Mouse (Mus musculus): ENCODE data around the gene 1700092M07Rik.
A peak's percentile ranks its signal among the peaks of the same experiment; 100 is the strongest.
"Not testable (repeated sequence)": the region's sequence is repeated elsewhere in the genome, so short reads cannot be mapped to it uniquely, and the experiment has no call there.

1700092M07Rik gene

DNA sequence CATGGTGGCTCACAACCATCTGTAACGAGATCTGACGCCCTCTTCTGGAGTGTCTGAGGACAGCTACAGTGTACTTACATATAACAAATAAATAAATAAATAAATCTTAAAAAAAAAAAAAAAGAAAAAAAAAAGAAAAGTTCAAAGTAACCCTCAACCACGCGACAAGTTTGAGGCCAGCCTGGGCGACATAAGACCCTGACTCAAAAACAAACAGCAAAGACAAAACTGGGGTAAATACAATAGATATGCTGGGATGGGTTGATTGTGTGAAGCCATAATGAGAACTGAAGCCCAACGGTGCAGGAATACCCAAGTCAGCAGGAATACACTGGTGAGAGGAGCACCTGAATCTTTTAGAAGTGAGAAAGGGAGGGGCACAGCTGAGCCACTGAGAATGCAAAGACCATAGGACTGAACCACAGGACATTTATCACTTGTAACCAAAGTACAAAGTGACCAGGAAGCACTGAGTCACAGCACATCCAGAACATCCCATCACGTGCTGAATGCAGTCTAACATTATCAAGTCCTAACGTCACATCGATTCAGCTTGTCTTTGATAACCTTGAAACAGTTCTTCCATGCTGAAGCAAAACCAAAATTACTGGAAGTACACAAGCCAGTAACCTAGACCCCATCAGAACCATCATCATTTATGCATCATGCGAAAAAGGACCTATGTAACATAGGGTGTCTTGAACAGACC is 23.6 kb upstream of the 1700092M07Rik start:
- DNase-seq (ENCODE audit: low spot score) = no peak

DNA sequence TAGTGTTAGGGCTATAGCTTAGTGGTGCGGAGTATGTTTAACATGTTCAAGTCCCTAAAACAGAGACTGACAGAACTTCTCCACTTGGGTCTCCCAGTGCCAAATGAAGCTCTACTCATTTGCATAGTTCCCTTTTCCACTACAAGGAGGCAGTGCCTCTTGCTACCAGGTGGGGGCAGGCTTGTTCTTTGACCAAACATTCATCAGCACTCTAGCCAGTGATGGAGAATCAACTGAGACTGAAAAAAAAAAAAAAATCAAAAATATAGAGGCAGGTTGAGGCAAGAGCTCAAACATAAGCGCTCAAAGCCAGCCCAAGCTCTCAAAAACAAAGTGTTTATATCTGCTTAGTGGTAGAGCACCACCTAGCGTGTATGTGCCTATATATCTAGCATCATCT is 22.2 kb upstream of the 1700092M07Rik start:
- peak; percentile 66 for DNase-seq (ENCODE audit: low spot score)

DNA sequence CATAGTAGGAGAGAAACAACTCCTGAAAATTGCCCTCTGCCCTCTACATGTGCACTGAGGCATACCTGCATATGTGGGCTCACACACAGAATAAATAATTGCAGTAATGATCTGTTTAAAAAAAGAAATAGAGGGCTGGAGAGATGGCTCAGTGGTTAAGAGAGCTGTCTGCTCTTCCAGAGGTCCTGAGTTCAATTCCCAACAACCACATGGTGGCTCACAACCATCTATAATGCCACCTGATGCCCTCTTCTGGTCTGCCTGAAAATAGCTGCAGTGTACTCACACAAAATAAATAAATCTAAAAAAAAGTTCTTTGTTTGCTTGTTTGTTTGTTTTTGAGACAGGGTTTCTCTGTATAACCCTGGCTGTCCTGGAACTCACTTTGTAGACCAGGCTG is 21.5 kb upstream of the 1700092M07Rik start:
- not testable (repeated sequence) for DNase-seq (ENCODE audit: low spot score)

- no peak for DNase-seq (ENCODE audit: low spot score)
Measured at GRCm38 (mm10) chr19:8721378-8721777, 19.1 kb upstream of the 1700092M07Rik start.

DNA sequence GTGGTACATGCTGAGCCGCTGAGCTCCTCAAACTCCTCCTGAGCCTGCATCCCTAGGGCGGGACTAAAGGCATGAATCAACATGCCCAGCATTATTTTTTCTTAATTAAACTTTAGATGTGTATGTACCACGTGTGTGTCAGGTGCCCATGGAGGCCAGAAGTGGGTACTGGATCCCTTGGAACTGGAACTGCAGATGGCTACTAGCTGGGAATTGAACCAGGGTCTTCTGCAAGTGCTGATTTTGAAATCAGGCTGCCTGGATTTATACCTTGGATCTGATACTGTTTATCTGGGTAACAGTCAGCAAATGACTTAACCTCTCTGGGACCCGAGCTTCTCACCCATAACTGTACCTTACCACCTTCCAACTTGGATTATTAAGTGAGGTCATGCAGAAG is 18.5 kb upstream of the 1700092M07Rik start:
- no peak for DNase-seq (ENCODE audit: low spot score)

DNA sequence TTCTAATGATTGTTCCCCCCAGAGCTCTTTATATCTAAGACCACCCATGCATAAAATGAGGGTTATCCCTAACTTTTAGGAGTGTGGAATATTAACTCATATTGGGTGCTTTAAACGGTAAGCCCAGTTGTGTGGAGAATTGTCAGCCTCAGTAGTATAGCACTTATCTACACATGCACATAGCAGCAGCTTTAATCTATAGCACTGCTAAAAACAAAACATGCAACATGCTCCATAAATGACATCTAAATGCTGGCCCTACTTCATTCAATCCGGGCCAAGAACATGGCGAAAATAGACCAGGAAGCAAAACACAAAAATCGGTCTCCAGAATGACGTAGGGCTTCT is 18.0 kb upstream of the 1700092M07Rik start:
- DNase-seq (ENCODE audit: low spot score) = no peak

GRCm38 (mm10) chr19:8722907-8723573 is 17.5 kb upstream of the 1700092M07Rik start, which contains the start of gene Slc3a2:
Gene Slc3a2, minus strand, starts transcription at chr19:8723369.
- DNase-seq (ENCODE audit: low spot score) = peak; percentile 95

DNA sequence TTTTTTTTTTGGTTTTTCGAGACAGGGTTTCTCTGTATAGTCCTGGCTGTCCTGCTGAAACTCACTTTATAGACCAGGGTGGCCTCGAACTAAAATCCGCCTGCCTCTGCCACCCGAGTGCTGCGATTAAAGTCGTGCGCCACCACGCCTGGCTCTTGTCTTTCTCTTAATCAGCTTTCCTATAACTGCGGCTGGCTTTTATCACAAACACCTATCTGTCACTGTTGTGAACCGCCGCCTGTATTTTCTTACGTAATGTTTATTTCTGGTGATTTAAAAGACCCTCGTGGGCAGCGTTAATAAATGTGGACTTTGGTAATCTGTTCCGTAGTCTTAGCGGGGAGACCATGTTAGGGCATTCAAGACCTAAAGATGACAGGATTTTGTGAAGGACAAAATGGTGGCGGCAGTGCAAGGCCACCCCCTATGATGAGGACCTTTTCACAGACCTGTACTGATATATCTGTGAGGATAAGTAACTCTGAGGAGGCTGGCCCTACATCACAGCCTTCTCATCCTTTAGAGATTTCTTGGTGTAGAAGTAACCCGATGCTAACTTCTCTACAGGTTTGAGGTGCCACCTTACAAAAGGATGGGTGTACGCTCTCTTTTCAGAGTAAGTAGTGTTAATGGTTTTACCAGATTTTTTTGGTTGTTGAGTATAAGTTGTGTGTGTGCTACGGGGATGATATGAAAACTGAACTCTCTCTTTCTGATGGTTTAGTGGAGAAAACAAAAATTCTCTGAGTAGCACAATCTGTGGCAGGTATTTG is 16.8 kb upstream of the 1700092M07Rik start:
- DNase-seq (ENCODE audit: low spot score) = no peak

DNA sequence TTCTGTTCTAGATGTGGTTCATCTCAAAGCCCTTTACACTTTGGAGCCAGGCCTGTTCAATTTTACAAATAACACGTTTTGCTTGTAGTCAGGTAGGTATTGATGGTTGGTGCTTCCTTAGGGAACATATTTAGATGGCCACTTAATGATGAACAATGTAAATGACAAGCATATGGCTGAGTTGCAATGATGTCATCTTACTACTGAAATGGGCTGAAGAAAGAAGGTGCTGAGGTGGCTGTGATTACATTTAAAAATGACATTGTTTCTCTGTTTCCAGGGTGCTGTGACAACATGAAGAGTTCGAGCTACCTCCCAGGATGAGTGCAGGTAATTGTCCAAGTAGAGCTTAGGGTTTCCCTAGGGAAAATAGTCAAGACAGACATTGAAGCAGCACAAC is 16.1 kb upstream of the 1700092M07Rik start:
- DNase-seq (ENCODE audit: low spot score) = no peak

DNA sequence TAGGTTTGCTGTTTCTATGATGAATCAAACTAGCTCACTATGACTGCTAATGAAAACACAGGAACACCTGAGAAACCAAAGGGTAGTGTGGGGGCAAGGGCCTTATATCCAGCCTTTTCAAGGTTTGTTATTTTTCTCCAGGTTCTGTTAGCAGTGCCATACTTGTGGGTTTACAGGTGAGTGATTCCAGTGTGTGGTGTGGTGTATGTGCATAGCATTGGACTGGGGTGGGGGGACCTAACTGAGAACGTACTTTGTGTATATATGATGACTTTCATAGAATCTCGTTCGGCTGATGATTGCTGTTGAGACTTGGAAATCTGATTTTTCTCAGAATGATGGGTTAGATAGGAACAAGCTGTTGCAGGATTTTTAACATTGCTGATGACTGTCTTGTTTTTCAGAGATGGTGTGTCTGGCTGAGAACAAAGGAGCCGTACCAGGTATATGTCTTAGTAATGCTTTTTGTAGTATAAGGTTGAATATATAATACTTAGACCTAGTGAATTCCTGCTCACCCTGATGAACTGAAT is 15.4 kb upstream of the 1700092M07Rik start:
- DNase-seq (ENCODE audit: low spot score) = no peak

DNA sequence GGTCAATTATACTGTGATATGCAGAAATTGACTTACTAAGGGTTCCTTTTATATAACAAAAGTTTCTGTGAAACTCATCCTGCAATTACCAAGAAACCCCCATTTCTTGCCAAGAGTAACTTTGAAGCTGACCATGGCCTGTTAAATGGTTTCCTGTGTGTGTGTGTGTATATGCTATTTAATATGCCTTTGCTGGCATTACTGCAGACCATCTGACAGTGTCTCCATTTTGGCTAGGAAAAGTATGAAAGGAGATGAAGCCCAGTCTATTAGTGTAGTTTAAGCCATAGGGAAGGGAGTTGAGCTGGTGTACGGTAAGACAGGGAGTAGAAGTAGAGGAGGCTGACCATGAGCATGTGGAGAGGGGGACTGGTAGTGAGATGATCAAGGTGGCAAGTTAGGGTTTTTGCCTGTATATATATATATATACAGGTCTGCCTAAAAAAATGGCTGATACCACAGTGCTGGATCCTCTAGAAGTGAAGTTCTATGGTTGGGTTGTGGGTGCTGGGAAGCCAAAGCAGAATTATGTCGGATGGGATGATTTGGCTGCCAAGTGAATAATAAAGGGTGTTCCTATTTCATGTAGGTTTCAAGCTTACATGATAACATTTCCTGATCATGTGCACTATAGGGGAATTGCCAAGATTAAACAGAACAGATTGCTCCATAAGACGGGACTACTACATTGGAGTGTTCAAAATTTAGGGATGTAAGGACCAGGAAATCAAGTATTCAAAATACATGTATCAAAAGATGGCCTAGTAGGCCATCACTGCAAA is 13.7 kb upstream of the 1700092M07Rik start:
- no peak for DNase-seq (ENCODE audit: low spot score)

DNA sequence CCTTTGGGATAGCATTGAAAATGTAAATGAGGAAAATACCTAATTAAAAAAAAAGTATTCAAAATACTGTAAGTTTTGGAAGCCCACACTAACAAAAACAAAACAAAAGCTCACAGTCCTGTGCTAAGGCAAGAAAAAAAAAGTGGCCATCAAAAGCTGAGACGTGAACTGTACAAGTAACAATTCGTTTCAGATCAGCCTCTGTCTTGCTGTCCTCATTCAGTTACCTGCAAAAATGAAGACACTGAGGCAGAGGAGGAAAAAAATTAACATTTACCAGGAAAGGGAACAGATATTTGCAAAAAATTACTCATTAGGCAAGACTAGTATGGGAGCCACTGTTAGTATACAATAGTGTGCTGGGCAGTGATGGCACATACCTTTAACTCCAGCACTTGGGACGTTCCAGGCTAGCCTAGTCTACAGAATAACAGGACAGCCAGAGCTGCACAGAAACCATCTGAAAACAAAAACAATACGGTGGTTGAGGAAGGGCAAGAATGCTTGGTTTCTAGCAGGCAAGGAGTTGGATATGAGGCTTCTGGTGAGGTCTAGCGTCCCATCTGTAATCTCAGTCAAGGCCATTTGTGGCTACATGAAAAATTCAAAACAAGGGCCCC is 12.9 kb upstream of the 1700092M07Rik start:
- DNase-seq (ENCODE audit: low spot score) = no peak

- not testable (repeated sequence) for DNase-seq (ENCODE audit: low spot score)
Measured at GRCm38 (mm10) chr19:8728335-8729099, 12.0 kb upstream of the 1700092M07Rik start.

GRCm38 (mm10) chr19:8734334-8734733 is 6.2 kb upstream of the 1700092M07Rik start:
- no peak for DNase-seq (ENCODE audit: low spot score)

GRCm38 (mm10) chr19:8735389-8736159 is 4.9 kb upstream of the 1700092M07Rik start, which contains the start of gene Wdr74:
Gene Wdr74, plus strand, starts transcription at chr19:8735827.
- peak; percentile 86 for DNase-seq (ENCODE audit: low spot score)

GRCm38 (mm10) chr19:8736160-8736467 is 4.4 kb upstream of the 1700092M07Rik start:
- no peak for DNase-seq (ENCODE audit: low spot score)

DNA sequence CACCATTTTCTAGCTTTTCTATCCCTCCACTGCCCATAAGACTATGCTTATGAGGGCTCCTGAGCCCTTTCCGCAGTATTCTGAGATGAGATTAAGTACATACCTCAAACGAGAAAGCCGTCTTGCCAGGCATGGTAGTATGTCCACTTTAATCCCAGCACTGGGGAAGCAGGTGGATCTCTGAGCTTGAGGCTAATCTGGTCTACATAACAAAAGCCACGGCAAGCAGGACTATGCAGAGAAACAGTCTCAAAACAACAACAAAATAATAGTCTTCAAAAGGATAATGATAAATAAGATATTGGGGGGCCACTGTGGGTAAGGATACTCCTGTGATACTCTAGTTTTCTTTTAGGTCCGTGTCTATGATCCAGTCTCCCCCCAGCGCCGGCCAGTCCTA is 1.6 kb upstream of the 1700092M07Rik start:
- DNase-seq (ENCODE audit: low spot score) = no peak

DNA sequence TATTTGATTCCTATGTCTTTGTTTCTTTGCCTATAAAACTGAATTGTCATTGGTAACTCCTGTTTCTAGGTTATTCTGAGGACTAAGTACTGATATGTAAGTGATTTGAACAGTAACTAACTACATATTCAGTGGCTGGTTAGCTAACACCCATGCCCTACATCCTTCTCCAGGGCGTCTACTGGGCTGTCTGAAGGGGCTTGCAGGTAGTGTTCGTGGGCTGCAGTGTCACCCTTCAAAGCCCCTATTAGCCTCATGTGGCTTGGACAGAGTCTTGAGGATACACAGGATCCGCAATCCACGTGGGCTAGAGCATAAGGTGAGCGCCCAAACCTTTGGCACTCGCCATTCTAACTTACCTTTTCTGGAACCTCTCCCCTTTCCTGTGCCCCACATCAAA is 872 bp upstream of the 1700092M07Rik start:
- DNase-seq (ENCODE audit: low spot score) = no peak

DNA sequence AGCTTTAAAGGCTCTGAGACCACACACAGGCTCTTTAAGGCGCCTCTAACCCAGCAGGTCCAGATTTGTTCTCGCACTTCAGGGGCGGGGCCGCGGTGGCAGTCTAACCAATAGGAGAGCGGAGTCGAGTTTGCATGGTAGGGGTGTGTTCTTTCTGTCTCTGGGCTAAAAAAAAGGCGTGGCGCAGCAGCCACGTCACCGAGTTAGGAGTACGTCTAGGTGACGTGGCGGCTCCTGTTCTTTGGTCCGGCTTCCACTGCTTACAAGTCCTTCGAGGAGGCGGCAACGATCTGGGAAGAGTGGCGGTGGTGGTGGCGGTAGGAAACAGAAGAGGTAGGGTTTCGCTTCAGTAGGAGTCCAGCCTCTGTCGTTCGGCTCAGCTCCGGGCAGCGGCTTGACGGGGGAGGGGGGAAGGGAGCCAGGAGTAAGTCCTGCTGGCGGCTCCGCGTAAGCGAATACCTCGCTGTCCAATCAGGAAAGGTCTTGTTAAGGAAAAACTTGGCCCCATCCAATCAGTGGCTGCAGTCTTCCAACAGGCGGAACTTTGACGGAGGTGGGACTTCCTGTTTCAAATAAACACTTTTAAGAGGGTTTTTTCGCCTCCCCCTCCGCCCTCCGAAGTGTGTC is 838 bp downstream of the 1700092M07Rik start, which contains the start of gene Stx5a:
TSS of gene Stx5a (plus strand) at position 171 of the 627 bp plus-strand sequence.
- DNase-seq (ENCODE audit: low spot score) = peak; percentile 95
